Mouse (Mus musculus): ENCODE data around the gene Lgals7. TPM values are rescaled to one million over a fixed set of nuclear protein-coding genes. Genes with fewer than 3 reads are reported as not detected.
A peak's percentile ranks its signal among the peaks of the same experiment; 100 is the strongest.
"Not testable (repeated sequence)": the region's sequence is repeated elsewhere in the genome, so short reads cannot be mapped to it uniquely, and the experiment has no call there.

Gene Lgals7
- polyA plus RNA-seq, 1 experiment from 2014 or later = 0.66 TPM

- Histone ChIP-seq H3K4me2 (ENCODE audit: low read depth) (peak overlapping the region; percentile 41), H3K4me1 (ENCODE audit: control insufficient read depth, insufficient read depth, low read length) (0 out of 2 replicates have a peak, but pooled peaks cover 3% of the 10 kb centered on the region), H3K27ac (ENCODE audit: low read depth, low read length) (no peak overlapping the region), H3K4me3 (ENCODE audit: low read depth, low read length) (peak overlapping the region; percentile 13; the same call in 1 of the 2 replicates), H3K27me3 (ENCODE audit: control insufficient read depth, insufficient read depth, low read length) (no peaks in the 10 kb centered on the region), H3K9ac (ENCODE audit: low read length) (peak overlapping the region; percentile 11; the same call in 1 of the 2 replicates), H3K9me3 (ENCODE audit: control insufficient read depth, low read length) (no peaks in the 10 kb centered on the region), H3K36me3 (ENCODE audit: control insufficient read depth, insufficient read depth, low read length) (no peaks in the 10 kb centered on the region)
- ATAC-seq (ENCODE audit: insufficient read depth, low FRiP score, low TSS enrichment) (no peak), DNase-seq (ENCODE audit: low spot score) (peak; percentile 76)
- 42% methylated on average over 33 of the region's 33 CpGs for WGBS
Observed at GRCm38 (mm10) chr7:28865481-28866300, 2.0 kb downstream of the Lgals7 start.

GRCm38 (mm10) chr7:28866769-28867507 is 3.3 kb downstream of the Lgals7 start:
- Histone ChIP-seq H3K36me3 (ENCODE audit: control insufficient read depth, insufficient read depth, low read length) (no peaks in the 10 kb centered on the region), H3K4me2 (ENCODE audit: low read depth) (no peak overlapping the region), H3K4me1 (ENCODE audit: control insufficient read depth, insufficient read depth, low read length) (0 out of 2 replicates have a peak, but pooled peaks cover 3% of the 10 kb centered on the region), H3K4me3 (ENCODE audit: low read depth, low read length) (no peak overlapping the region), H3K27me3 (ENCODE audit: control insufficient read depth, insufficient read depth, low read length) (no peaks in the 10 kb centered on the region), H3K9me3 (ENCODE audit: control insufficient read depth, low read length) (no peaks in the 10 kb centered on the region), H3K27ac (ENCODE audit: low read depth, low read length) (no peak overlapping the region), H3K9ac (ENCODE audit: low read length) (no peak overlapping the region)
- WGBS = 89% methylated on average over 28 of the region's 28 CpGs
- ATAC-seq (ENCODE audit: insufficient read depth, low FRiP score, low TSS enrichment) = no peak
- no peak for DNase-seq (ENCODE audit: low spot score)

DNA sequence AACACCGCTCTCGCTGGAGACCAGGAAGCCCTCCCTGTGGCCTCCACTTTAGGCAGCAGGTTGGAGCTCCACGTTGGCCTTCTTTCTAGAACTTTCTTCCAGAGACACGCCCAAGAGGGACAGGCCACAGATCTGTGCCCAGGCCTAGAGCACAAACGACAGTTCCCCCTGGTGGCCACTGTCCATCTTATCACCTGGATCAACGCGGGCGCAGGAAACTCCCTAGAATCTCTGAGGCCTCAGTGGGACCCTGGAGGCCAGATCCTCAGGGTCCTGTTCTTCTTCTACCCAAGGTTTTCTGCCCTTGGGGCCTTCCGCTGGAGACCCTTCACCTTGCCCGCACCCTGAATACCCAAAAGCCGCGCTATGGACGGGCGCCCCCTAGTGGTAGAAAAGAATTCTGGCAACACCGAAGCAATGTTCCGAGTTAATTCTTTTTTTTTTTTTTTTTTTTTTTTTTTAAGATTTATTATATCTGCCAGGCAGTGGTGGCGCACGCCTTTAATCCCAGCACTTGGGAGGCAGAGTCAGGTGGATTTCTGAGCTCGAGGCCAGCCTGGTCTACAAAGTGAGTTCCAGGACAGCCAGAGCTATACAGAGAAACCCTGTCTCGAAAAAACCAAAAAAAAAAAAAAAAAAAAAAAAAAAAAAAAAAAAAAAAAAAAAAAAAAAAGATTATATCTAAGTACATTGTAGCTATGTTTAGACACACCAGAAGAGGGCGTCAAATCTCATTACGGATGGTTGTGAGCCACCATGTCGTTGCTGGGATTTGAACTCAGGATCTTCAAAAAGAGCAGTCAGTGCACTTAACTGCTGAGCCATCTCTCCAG is 4.1 kb downstream of the Lgals7 start:
- not testable (repeated sequence) for H3K9me3 ChIP-seq (ENCODE audit: control insufficient read depth, low read length); H3K4me3 ChIP-seq (ENCODE audit: low read depth, low read length); H3K9ac ChIP-seq (ENCODE audit: low read length); H3K27ac ChIP-seq (ENCODE audit: low read depth, low read length); H3K4me1 ChIP-seq (ENCODE audit: control insufficient read depth, insufficient read depth, low read length); H3K4me2 ChIP-seq (ENCODE audit: low read depth); H3K27me3 ChIP-seq (ENCODE audit: control insufficient read depth, insufficient read depth, low read length); H3K36me3 ChIP-seq (ENCODE audit: control insufficient read depth, insufficient read depth, low read length); ATAC-seq (ENCODE audit: insufficient read depth, low FRiP score, low TSS enrichment)
- DNase-seq (ENCODE audit: low spot score) = peak; percentile 71
- 28% methylated on average over 23 of the region's 23 CpGs for WGBS

DNA sequence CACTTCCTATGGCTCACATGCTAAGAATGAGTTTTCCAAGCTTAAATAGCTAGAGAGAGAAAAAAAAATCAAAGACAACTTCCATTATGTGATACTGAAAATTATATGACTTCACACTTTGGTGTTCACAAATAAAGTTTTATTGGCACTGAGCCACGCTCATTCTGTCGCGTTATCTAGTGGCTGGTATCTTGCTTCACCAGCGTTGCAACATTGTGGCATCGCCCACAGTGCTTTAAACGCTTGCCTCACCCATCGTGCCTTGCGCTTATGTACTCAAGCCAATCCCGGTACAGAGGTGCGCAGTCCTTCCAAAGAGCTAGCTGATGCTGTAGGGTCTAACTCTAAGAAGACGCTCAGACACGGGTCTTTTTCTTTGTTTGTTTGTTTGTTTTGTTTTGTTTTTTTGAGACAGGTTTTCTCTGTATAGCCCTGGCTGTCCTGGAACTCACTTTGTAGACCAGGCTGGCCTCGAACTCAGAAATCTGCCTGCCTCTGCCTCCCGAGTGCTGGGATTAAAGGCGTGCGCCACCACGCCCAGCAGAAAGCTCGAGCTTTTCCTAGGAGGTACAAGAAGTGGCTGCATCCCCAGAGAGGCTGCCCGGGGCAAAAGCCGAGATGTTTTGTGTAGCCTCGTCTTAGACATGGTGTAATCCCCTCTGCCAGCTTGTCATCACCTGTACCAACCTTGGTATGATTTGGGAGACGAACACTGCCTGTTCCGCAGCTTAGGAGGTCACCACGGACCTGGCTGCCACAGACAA is 7.4 kb downstream of the Lgals7 start:
- DNase-seq (ENCODE audit: low spot score) = no peak
- no peaks in the 10 kb centered on the region for H3K36me3 ChIP-seq (ENCODE audit: control insufficient read depth, insufficient read depth, low read length)
- no peak overlapping the region for H3K4me3 ChIP-seq (ENCODE audit: low read depth, low read length)
- H3K27me3 ChIP-seq (ENCODE audit: control insufficient read depth, insufficient read depth, low read length) = no peaks in the 10 kb centered on the region
- WGBS = 91% methylated on average over 24 of the region's 24 CpGs
- H3K27ac ChIP-seq (ENCODE audit: low read depth, low read length) = no peak overlapping the region
- no peak overlapping the region for H3K4me2 ChIP-seq (ENCODE audit: low read depth)
- ATAC-seq (ENCODE audit: insufficient read depth, low FRiP score, low TSS enrichment) = no peak
- H3K9ac ChIP-seq (ENCODE audit: low read length) = no peak overlapping the region
- no peaks in the 10 kb centered on the region for H3K4me1 ChIP-seq (ENCODE audit: control insufficient read depth, insufficient read depth, low read length)
- no peaks in the 10 kb centered on the region for H3K9me3 ChIP-seq (ENCODE audit: control insufficient read depth, low read length)

DNA sequence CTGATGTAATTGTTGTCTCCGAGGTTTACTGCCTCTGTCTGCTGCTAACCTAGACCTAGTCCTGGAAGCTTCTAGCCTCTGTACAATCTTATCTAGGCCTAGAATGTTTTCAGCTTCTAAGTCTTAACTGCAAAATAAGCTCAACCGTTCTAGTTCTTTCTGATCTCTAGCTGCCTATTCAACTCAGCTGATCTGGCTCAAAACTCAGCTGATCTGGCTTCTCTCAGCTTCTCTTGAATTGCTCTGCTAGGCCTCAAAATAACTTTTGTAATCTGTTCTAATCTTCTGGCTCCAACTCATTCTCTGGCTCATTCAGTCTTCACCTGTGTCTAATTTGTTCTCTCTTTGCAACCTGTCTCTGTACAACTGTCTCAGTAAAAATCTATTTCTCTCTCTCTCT is 10.9 kb downstream of the Lgals7 start:
- DNase-seq (ENCODE audit: low spot score) (no peak), ATAC-seq (ENCODE audit: insufficient read depth, low FRiP score, low TSS enrichment) (no peak)
- Histone ChIP-seq H3K9ac (ENCODE audit: low read length) (no peak overlapping the region), H3K4me1 (ENCODE audit: control insufficient read depth, insufficient read depth, low read length) (no peaks in the 10 kb centered on the region), H3K27me3 (ENCODE audit: control insufficient read depth, insufficient read depth, low read length) (no peaks in the 10 kb centered on the region), H3K4me3 (ENCODE audit: low read depth, low read length) (no peak overlapping the region), H3K36me3 (ENCODE audit: control insufficient read depth, insufficient read depth, low read length) (no peaks in the 10 kb centered on the region), H3K4me2 (ENCODE audit: low read depth) (no peak overlapping the region), H3K9me3 (ENCODE audit: control insufficient read depth, low read length) (no peaks in the 10 kb centered on the region), H3K27ac (ENCODE audit: low read depth, low read length) (no peak overlapping the region)
- WGBS = 65% methylated on average over 2 of the region's 2 CpGs

- no peak for ATAC-seq (ENCODE audit: insufficient read depth, low FRiP score, low TSS enrichment)
- WGBS = 78% methylated on average over 4 of the region's 4 CpGs
- DNase-seq (ENCODE audit: low spot score) = no peak
Observed at GRCm38 (mm10) chr7:28876099-28876498, 12.4 kb downstream of the Lgals7 start.

DNA sequence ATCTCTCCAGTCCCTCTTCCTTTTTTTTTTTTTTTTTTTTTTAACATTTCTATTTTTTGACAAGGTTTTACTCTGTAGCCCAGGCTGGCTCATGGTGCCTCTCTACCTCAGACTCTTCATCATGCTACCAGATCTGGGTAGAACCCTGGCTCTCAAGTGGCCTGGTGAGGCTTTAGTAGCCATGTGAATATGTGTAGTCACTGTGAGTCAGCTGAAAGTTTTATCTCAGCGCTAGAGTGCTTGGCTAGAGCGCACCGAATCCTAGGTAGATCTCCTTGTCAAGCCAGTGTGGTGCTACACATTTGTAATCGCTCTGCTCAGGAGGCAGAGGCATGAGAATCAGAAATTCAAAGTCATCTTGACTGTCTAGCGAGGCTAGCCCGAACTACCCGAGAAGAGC is 13.5 kb downstream of the Lgals7 start:
- no peak overlapping the region for H3K9ac ChIP-seq (ENCODE audit: low read length)
- 88% methylated on average over 7 of the region's 7 CpGs for WGBS
- ATAC-seq (ENCODE audit: insufficient read depth, low FRiP score, low TSS enrichment) = no peak

More at GRCm38 (mm10) chr7:28876099-28876498, 12.4 kb downstream of the Lgals7 start:
- no peaks in the 10 kb centered on the region for H3K4me1 ChIP-seq (ENCODE audit: control insufficient read depth, insufficient read depth, low read length)
- H3K27me3 ChIP-seq (ENCODE audit: control insufficient read depth, insufficient read depth, low read length) = no peaks in the 10 kb centered on the region
- H3K4me3 ChIP-seq (ENCODE audit: low read depth, low read length) = no peak overlapping the region
- H3K4me2 ChIP-seq (ENCODE audit: low read depth) = no peak overlapping the region
- no peaks in the 10 kb centered on the region for H3K9me3 ChIP-seq (ENCODE audit: control insufficient read depth, low read length)
- no peak overlapping the region for H3K9ac ChIP-seq (ENCODE audit: low read length)
- H3K36me3 ChIP-seq (ENCODE audit: control insufficient read depth, insufficient read depth, low read length) = no peaks in the 10 kb centered on the region
- no peak overlapping the region for H3K27ac ChIP-seq (ENCODE audit: low read depth, low read length)

DNA sequence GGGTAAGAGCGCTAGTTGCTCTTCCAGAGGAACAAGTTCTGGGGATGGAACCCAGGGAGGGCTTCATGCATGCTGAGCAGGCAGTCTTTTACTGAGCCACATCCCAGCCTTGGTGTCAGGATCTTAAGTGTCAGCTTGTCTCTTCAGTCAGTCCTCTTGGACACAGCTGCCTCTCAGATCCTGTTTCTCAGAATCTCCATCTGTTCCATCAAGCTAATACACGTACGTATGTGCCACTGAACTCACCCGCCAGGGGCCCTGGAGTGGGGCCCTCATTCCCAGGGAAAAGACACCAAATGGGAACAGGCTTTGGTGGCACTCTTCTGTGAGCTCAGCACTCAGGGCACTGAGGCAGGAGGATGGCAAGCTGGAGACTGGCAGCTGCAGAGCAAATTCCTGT is 14.2 kb downstream of the Lgals7 start:
- ATAC-seq (ENCODE audit: insufficient read depth, low FRiP score, low TSS enrichment) (no peak), DNase-seq (ENCODE audit: low spot score) (no peak)
- no peaks in the 10 kb centered on the region for H3K27me3 ChIP-seq (ENCODE audit: control insufficient read depth, insufficient read depth, low read length)
- H3K4me3 ChIP-seq (ENCODE audit: low read depth, low read length) = no peak overlapping the region
- H3K9ac ChIP-seq (ENCODE audit: low read length) = no peak overlapping the region
- no peak overlapping the region for H3K4me2 ChIP-seq (ENCODE audit: low read depth)
- 81% methylated on average over 4 of the region's 4 CpGs for WGBS
- H3K36me3 ChIP-seq (ENCODE audit: control insufficient read depth, insufficient read depth, low read length) = no peaks in the 10 kb centered on the region
- no peak overlapping the region for H3K27ac ChIP-seq (ENCODE audit: low read depth, low read length)
- H3K9me3 ChIP-seq (ENCODE audit: control insufficient read depth, low read length) = no peaks in the 10 kb centered on the region
- H3K4me1 ChIP-seq (ENCODE audit: control insufficient read depth, insufficient read depth, low read length) = no peaks in the 10 kb centered on the region

More for the DNA sequence above, 13.5 kb downstream of the Lgals7 start:
- Histone ChIP-seq H3K36me3 (ENCODE audit: control insufficient read depth, insufficient read depth, low read length) (no peaks in the 10 kb centered on the region), H3K9me3 (ENCODE audit: control insufficient read depth, low read length) (no peaks in the 10 kb centered on the region), H3K27me3 (ENCODE audit: control insufficient read depth, insufficient read depth, low read length) (no peaks in the 10 kb centered on the region), H3K27ac (ENCODE audit: low read depth, low read length) (no peak overlapping the region), H3K4me2 (ENCODE audit: low read depth) (no peak overlapping the region), H3K4me3 (ENCODE audit: low read depth, low read length) (no peak overlapping the region), H3K4me1 (ENCODE audit: control insufficient read depth, insufficient read depth, low read length) (no peaks in the 10 kb centered on the region)
- no peak for DNase-seq (ENCODE audit: low spot score)

Measured in neural tube, embryonic 11.5 days (tissue).